Mouse (Mus musculus) layer of hippocampus, postnatal 36 days (tissue): Measurements from ENCODE around the gene Adamts13. TPM values are rescaled to one million over a fixed set of nuclear protein-coding genes. Genes with fewer than 3 reads are reported as not detected.

ENCODE experiments used
- DNase-seq, 2 experiments: peaks; one replicate each; pipeline ENCODE4 v3.0.0; 2022
- total RNA-seq, 2 experiments: library from RNA; stranded (reverse); gene quantifications; 2 replicates each; pipeline ENCODE4 v1.2.3; 2021

Gene Adamts13
- total RNA-seq, 2 experiments from 2014 or later, result 0.71 to 1.7 TPM

GRCm38 (mm10) chr2:27038596-27038995 is 65.4 kb downstream of the Adamts13 start:
- DNase-seq, result peak in 1 of 2 experiments; percentile 68

- no peak for DNase-seq
Observed at GRCm38 (mm10) chr2:27039286-27039685, 66.1 kb downstream of the Adamts13 start.

GRCm38 (mm10) chr2:27042131-27042844 is 69.1 kb downstream of the Adamts13 start:
- no peak for DNase-seq

- peak; percentile 85 for DNase-seq
Observed at GRCm38 (mm10) chr2:27043461-27043860, 70.2 kb downstream of the Adamts13 start.

GRCm38 (mm10) chr2:27044166-27044565 is 71.0 kb downstream of the Adamts13 start:
- no peak for DNase-seq

- DNase-seq, result no peak
Observed at GRCm38 (mm10) chr2:27044641-27045040, 71.4 kb downstream of the Adamts13 start.

GRCm38 (mm10) chr2:27045979-27046770 is 73.0 kb downstream of the Adamts13 start:
- no peak for DNase-seq

GRCm38 (mm10) chr2:27049408-27049807 is 76.2 kb downstream of the Adamts13 start:
- DNase-seq, result no peak

- no peak for DNase-seq
Observed at GRCm38 (mm10) chr2:27058251-27058650, 85.0 kb downstream of the Adamts13 start.

- DNase-seq, result no peak
Observed at GRCm38 (mm10) chr2:27058751-27059150, 85.5 kb downstream of the Adamts13 start.

- DNase-seq, result no peak
Observed at GRCm38 (mm10) chr2:27059187-27059586, 86.0 kb downstream of the Adamts13 start.

Other genes starting within 250 kb of the Adamts13 start
- gene Abo, start 108.4 kb upstream of the Adamts13 start, total RNA-seq, result not detected
- gene Surf6, start 70.5 kb upstream of the Adamts13 start, total RNA-seq, result 10 to 100 TPM; 24.5 to 25.6 TPM
- 10 to 100 TPM; 47.8 to 52.6 TPM for gene Med22, start 62.7 kb upstream of the Adamts13 start, total RNA-seq
- gene Rpl7a, start 62.7 kb upstream of the Adamts13 start, total RNA-seq, result 100 to 1,000 TPM; 242 to 247 TPM
- gene Surf2, start 57.0 kb upstream of the Adamts13 start, total RNA-seq, result 10 to 100 TPM; 34.4 to 34.5 TPM
- gene Surf1, start 56.9 kb upstream of the Adamts13 start, total RNA-seq, result 10 to 100 TPM; 93.3 to 97.0 TPM
- gene Surf4, start 39.5 kb upstream of the Adamts13 start, total RNA-seq, result 10 to 100 TPM; 59.0 to 59.6 TPM
- under 1 TPM in 1 of 2 experiments, not detected in 1; 0.46 TPM for gene Stkld1, start 39.4 kb upstream of the Adamts13 start, total RNA-seq
- 10 to 100 TPM; 64.8 to 74.5 TPM for gene Rexo4, start 9.0 kb upstream of the Adamts13 start, total RNA-seq
- 10 to 100 TPM; 42.8 to 46.6 TPM for gene Cacfd1, start 36.5 kb downstream of the Adamts13 start, total RNA-seq
- 10 to 100 TPM; 40.1 to 44.9 TPM for gene Slc2a6, start 54.6 kb downstream of the Adamts13 start, total RNA-seq
- under 1 TPM; 0.46 to 0.77 TPM for gene Mymk, start 98.8 kb downstream of the Adamts13 start, total RNA-seq
- 10 to 100 TPM; 10.5 to 12.3 TPM for gene Adamtsl2, start 106.0 kb downstream of the Adamts13 start, total RNA-seq
- gene Fam163b, start 169.1 kb downstream of the Adamts13 start, total RNA-seq, result 100 to 1,000 TPM; 107 to 130 TPM
- under 1 TPM; 0.25 to 0.48 TPM for gene Dbh, start 191.8 kb downstream of the Adamts13 start, total RNA-seq